Mouse (Mus musculus): ENCODE measurements around the gene Pnpla5.

Pnpla5 gene

GRCm38 (mm10) chr15:84123075-84123474, at the start of gene Pnpla5:
Pnpla5 (minus strand) TSS chr15:84123175.
- no peak for DNase-seq (ENCODE audit: low read depth, low spot score)

GRCm38 (mm10) chr15:84171166-84171565, 48.2 kb upstream of the Pnpla5 start:
- DNase-seq (ENCODE audit: low read depth, low spot score): peak; percentile 57

DNA sequence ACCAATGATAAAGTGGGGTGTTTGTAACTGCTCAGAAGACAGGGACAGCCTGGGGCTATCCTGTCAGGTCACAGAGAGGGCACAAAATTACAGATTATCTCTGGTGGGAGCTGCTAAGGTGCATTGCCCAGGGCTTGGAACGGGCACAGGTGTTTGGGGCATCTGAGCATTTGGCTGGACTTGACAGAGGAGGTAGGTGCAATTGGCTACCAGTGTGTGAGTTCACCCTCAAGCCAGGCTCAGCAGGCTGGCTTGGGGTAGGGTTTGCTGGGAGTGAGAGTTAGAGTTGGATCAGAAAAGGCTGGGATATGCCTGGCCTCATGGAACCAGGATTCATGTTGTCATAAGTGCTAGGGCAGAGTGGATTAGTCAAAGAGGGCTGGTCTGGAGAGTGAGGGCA, 46.5 kb upstream of the Pnpla5 start:
- no peak for DNase-seq (ENCODE audit: low read depth, low spot score)

- DNase-seq (ENCODE audit: low read depth, low spot score): peak; percentile 57
Observed at GRCm38 (mm10) chr15:84168170-84169161, 45.5 kb upstream of the Pnpla5 start.

- peak; percentile 98 for DNase-seq (ENCODE audit: low read depth, low spot score)
Observed at GRCm38 (mm10) chr15:84167600-84167999, 44.6 kb upstream of the Pnpla5 start, which contains the start of gene Pnpla3. Pnpla3 (plus strand) TSS chr15:84167837.

- no peak for DNase-seq (ENCODE audit: low read depth, low spot score)
Observed at GRCm38 (mm10) chr15:84166818-84167217, 43.8 kb upstream of the Pnpla5 start.

DNA sequence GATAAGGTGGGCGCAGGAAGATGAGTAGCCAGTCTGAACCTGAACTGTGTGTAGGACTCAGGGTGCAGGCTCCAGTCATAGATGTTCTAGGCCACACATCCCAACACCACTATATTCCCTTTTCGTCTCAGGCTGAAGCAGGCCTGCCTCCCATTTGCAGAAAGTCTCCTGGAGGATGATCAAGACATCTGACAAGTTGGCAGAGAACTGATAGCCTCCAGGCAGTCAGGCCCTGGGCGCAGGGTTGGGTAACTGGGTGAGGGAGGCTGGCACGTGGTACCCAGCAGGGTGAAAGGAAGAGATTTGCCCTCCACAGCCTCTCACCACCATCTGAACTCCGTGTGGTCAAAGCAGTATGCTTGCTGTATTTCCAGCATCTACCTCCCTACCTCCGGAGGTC, 38.9 kb upstream of the Pnpla5 start:
- no peak for DNase-seq (ENCODE audit: low read depth, low spot score)

DNA sequence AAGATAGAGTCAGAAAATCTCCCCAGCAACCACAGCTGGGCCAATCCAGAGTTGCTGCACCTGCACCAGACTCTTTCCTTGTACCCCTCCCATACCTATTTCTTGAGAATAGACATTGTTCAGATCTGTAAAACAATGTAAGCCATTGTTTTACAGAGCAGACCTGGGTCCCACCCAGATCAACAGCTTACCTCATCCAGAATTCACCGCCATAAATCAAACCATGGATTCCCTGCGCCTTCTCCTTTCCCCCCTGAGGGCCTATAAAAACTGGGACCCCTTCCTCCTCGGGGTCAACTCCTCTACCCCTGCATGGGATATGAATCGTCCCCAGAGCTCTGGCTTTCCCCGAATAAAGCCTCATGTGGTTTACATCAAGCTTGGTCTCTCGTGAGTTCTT, 34.6 kb upstream of the Pnpla5 start:
- peak; percentile 50 for DNase-seq (ENCODE audit: low read depth, low spot score)

DNA sequence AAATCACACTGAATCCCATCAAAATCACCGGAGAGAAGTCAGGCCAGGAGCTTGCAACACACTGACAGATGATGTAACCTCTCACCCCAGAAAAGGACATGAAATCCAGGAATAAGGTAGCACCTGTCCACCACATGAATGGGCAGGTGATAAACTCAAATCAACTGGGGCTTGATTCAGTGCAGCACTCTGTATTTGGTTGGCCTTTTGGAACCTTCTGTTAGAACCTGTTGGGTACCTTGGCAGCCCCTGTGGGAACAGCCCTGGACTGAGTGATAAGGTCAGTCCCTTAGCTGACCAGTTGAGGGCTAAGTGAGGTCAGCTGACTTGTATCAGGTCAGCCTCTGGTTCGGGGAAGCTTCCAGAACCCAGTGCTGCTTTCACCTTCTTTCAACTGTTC, 33.2 kb upstream of the Pnpla5 start:
- DNase-seq (ENCODE audit: low read depth, low spot score): no peak

DNA sequence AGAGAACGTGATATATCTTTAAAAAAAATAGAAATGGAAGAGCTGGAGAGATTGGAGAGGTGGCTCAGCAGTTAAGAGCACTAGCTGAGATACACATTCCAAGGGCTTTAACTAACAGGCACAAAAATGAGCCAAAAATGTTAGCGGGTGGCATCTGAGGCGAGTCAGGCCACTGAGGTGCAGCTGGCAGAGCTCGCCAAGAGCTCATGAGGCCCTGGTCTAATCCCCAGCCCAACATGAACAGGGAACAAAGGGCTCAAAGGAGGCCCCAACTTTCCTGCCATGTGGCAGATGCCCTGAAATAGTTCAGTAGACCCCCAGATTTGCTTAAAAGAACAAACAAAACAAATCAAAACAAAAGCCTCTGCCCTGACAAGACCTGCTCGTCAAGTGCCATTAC, 18.0 kb upstream of the Pnpla5 start:
- DNase-seq (ENCODE audit: low read depth, low spot score): no peak

- DNase-seq (ENCODE audit: low read depth, low spot score): no peak
Observed at GRCm38 (mm10) chr15:84140109-84140508, 17.1 kb upstream of the Pnpla5 start.

DNA sequence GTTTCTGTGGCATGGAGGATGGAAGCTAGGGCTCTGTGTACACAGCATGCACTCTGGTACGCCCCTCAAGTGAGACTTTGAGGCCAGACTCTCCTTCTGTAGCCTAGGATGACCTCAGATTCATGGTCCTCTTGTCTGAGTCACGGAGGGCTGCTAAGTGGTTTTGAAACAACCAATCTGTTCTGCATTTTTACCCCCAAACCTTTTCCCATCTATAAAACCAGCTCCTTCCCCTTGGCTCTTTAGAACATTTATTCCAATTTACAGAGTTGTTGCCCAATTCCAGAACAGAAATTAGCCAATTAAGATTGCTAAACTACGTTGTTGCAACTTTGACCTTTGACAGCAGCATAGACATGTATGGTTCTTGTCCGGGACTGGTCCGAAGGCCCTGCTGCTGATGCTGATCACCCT, 16.6 kb upstream of the Pnpla5 start:
- no peak for DNase-seq (ENCODE audit: low read depth, low spot score)

DNA sequence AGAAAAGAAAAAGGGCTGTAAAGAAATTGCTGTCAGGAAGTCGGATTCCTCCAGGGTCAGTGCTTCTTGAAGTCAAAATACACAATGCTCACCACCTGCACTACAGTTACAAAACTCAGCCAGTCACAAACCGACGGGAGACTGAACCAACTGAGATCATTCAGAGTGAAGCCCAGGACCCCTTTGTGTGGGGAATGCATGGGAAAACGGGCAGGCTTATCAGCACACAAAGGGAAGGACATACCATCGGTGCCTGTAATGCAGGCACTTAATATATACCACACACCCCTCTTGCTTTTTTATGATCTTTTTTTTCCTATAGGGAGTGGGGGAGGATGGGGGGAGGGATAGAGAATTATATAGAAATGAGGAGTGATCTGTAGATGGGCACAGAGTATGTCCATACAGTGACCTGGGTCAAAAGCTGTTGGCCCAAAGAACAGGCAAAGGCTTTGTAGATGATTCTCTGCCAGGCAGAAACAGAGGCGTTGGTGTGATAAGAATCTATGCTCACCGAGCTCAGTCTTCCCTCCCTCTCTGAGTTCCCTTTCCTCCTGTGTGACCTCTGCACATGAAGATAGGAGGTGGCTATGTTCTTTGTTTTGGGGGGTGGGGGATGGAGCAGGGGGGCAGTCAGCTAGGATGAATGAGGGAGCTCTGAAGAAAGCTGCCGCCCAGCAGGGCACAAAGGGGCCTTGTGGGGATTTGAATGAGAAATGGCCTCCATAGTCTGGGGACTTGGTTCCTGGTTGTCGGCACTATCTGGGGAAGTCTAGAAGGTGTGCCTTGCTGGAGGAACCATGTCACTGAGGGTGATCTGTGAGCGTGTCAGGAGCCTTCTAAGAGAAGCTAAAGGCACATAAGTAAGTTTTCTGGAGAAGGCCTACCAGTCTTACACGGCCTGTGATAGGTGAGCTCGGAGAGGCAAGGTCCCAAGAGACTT, 13.8 kb upstream of the Pnpla5 start:
- peak; percentile 39 for DNase-seq (ENCODE audit: low read depth, low spot score)

DNA sequence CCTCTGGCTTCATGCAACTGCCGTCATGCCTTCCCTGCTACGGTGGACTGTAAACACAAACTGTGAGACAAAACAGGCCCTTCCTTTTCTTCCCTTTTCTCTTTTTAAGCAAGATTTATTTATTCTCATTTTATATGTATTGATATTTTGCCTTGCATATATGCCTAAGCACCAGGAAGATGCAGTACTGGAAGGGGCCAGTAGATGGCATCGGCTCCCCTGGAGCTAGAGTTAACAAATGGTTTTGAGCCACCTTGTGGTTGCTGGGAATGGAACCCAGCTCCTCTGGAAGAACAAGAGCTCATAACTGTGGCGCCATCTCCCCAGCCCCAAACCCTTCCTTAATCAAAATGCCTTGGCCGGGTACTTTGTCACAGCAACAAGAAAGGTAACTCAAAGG, 12.5 kb upstream of the Pnpla5 start:
- peak; percentile 92 for DNase-seq (ENCODE audit: low read depth, low spot score)

DNA sequence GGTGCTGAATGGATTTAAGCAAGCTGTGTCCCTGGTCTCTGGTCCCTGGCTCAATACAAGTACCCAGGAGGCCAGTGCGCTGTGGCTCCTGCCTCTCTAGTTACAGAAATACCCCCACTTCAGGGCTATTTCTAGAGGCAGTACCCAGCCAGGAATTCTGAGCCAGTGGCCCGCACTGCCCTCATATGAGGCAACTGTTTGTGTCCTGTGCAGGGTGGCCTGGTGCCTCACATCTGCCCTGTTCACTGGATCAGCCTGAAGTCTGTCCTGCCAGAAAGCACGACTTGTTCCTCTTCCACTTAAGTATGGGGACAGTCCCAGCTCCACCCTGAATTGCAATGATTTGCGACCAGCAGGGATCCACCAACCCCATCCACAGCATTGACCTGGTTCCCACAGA, 10.5 kb upstream of the Pnpla5 start:
- no peak for DNase-seq (ENCODE audit: low read depth, low spot score)

- no peak for DNase-seq (ENCODE audit: low read depth, low spot score)
Observed at GRCm38 (mm10) chr15:84131971-84132370, 9.0 kb upstream of the Pnpla5 start.

DNA sequence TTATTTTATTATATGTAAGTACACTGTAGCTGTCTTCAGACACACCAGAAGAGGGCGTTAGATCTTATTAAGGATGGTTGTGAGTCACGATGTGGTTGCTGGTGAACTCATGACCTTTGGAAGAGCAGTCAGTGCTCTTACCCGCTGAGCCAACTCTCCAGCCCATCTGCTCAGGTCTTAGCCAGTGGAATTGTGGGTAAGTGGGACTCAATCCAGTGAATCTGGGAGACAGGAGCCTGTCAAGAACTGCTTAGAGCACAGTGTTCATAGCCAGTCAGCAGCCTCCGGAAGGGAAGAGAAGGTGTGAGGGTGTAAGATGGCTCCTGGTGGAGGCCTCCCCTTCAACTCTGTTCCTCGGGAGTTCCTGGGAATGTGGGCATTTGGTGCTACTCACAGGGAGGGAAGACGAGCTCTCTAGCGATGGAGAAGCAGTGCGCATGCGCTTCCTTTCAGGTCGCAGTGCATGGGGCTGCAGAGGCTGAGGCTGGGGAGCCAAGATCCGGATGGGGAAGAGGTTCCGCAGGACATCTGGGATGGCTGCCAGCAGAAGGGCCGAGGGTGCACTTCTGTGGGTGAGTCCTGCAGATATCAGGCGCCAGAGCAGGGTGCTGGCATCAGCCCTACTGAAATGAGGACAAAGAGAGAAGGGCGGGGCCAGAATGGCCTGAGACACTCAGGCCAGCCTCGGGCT, 8.3 kb upstream of the Pnpla5 start:
- DNase-seq (ENCODE audit: low read depth, low spot score): peak; percentile 92

GRCm38 (mm10) chr15:84126871-84127270, 3.9 kb upstream of the Pnpla5 start:
- peak; percentile 47 for DNase-seq (ENCODE audit: low read depth, low spot score)

DNA sequence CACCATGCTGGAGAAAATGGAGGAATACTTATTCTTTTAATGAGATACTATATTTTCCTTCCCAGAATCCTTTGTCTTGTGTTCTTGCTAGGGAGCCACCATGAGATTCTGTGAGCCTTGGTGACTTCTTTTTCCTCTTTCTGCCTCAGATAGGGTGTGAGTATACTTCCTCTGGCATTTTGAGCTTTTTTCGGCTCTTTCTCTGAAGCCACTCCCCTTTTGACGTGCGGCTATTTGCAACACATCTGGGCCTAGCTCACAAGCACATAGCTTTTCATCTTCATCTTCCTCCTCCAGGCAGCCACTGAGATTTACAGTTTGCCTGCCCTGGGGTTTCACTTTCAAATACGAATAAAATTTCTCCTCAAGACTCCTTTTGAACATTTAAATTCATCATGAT, 3.5 kb upstream of the Pnpla5 start:
- no peak for DNase-seq (ENCODE audit: low read depth, low spot score)

GRCm38 (mm10) chr15:84124086-84124485, 1.1 kb upstream of the Pnpla5 start:
- DNase-seq (ENCODE audit: low read depth, low spot score): no peak

- DNase-seq (ENCODE audit: low read depth, low spot score): no peak
Observed at GRCm38 (mm10) chr15:84121036-84121435, 1.9 kb downstream of the Pnpla5 start.

DNA sequence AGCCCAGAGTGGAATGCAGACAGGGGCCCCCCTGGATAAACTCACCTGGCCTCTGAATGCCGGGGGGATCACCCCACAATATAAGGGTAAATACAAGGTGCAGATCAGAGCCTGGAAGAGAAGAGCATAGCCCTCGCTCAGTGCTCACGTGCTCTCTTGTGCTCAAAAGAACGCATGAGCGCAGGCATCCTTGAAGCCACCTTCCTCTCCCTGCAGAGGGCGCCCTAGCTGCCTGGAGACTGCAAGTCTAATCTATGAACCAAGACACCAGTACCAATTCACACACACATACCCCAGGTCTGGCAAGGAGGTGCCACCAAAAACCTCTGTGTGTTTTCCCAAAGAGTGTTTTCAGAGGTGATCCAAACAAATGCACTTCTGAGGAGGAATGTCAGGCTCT, 2.4 kb downstream of the Pnpla5 start:
- peak; percentile 84 for DNase-seq (ENCODE audit: low read depth, low spot score)
